Mouse (Mus musculus) CH12.LX (cell line): ENCODE measurements around the gene Sec14l3. TPM values are rescaled to one million over a fixed set of nuclear protein-coding genes. Genes with fewer than 3 reads are reported as not detected.
"Not testable (repeated sequence)": the region's sequence is repeated elsewhere in the genome, so short reads cannot be mapped to it uniquely, and the experiment has no call there.

Source experiments
- DNase-seq: peaks from one replicate; pipeline ENCODE4 v3.0.0-alpha.2; 2013; ENCODE audit errors: extremely low read depth
- H3K27ac ChIP-seq: 2 replicates; pipeline ENCODE4 v1.5.1; 2012; ENCODE audit warnings: low read depth, mild to moderate bottlenecking, control low read depth, moderate library complexity; ENCODE audit not compliant: insufficient read depth
- H3K27me3 ChIP-seq: replicated peaks from 2 replicates; pipeline ENCODE3; 2012; ENCODE audit warnings: inconsistent platforms
- H3K36me3 ChIP-seq, 2 experiments: replicated peaks in 1 of 2; 2 replicates each; pipeline versions ENCODE3 to v1.6.1; 2012; ENCODE audit warnings: inconsistent platforms in 1 of 2, low read length in 1 of 2, mild to moderate bottlenecking in 1 of 2, mixed read lengths in 1 of 2, moderate library complexity in 1 of 2; ENCODE audit not compliant: control insufficient read depth in 1 of 2, insufficient read depth in 1 of 2
- H3K4me1 ChIP-seq, 2 experiments: 2 replicates each; pipeline ENCODE4 v1.6.1; 2012; ENCODE audit warnings: inconsistent platforms in 1 of 2, moderate library complexity in 1 of 2; ENCODE audit not compliant: insufficient read depth in 2 of 2, control insufficient read depth in 1 of 2
- H3K4me2 ChIP-seq: 2 replicates; pipeline ENCODE4 v1.6.1; 2012; ENCODE audit warnings: low read depth, mild to moderate bottlenecking, control low read depth; ENCODE audit not compliant: poor library complexity, insufficient read depth, severe bottlenecking
- H3K4me3 ChIP-seq, 3 experiments: fragments of 150-350 bp in 1 of 3; sonication (generic) in 1 of 3; replicated peaks in 1 of 3; 2 replicates each; pipeline versions ENCODE3 to v1.5.1; 2011 to 2012; ENCODE audit warnings: low read depth in 2 of 3, low read length in 2 of 3, mild to moderate bottlenecking in 2 of 3, moderate library complexity in 2 of 3, control low read depth in 1 of 3, improper control_type of control experiment in 1 of 3, inconsistent platforms in 1 of 3, mixed read lengths in 1 of 3; ENCODE audit not compliant: poor library complexity in 1 of 3
- H3K79me2 ChIP-seq: replicated peaks from 2 replicates; pipeline ENCODE4 v1.6.1; 2012; ENCODE audit warnings: mild to moderate bottlenecking, moderate library complexity; ENCODE audit not compliant: control insufficient read depth, poor library complexity, insufficient read depth, severe bottlenecking; ENCODE audit errors: extremely low read depth
- H3K9ac ChIP-seq: 2 replicates; pipeline ENCODE4 v1.6.1; 2012; ENCODE audit warnings: low read depth, mild to moderate bottlenecking, control low read depth, moderate library complexity; ENCODE audit not compliant: insufficient read depth
- H3K9me3 ChIP-seq: replicated peaks from 2 replicates; pipeline ENCODE3; 2012; ENCODE audit warnings: low read length, inconsistent platforms, mixed read lengths
- HCFC1 ChIP-seq: IDR thresholded peaks from 2 replicates; pipeline ENCODE4 v1.6.1; 2012; ENCODE audit warnings: low read depth, mild to moderate bottlenecking, inconsistent platforms, low read length, improper control_type of control experiment
- JUN ChIP-seq: IDR thresholded peaks from 2 replicates; pipeline ENCODE4 v1.6.1; 2011; ENCODE audit warnings: low read depth, mild to moderate bottlenecking, low read length, improper control_type of control experiment, moderate library complexity; ENCODE audit not compliant: insufficient read depth
- MEF2A ChIP-seq: IDR thresholded peaks from 2 replicates; pipeline ENCODE4 v1.6.1; 2014; ENCODE audit warnings: low read depth, mild to moderate bottlenecking, inconsistent platforms, low read length, improper control_type of control experiment, borderline replicate concordance
- POLR2AphosphoS2 ChIP-seq: IDR thresholded peaks from 2 replicates; pipeline ENCODE4 v1.6.1; 2011; ENCODE audit warnings: low read depth, low read length, improper control_type of control experiment
- TBP ChIP-seq: conservative IDR thresholded peaks from 2 replicates; pipeline ENCODE4 v1.6.1; 2011; ENCODE audit warnings: low read depth, low read length, improper control_type of control experiment
- TCF12 ChIP-seq: IDR thresholded peaks from 2 replicates; pipeline ENCODE4 v1.6.1; 2014; ENCODE audit warnings: low read depth, mild to moderate bottlenecking, inconsistent platforms, low read length, improper control_type of control experiment
- ZKSCAN1 ChIP-seq: IDR thresholded peaks from 2 replicates; pipeline ENCODE4 v1.6.1; 2012; ENCODE audit warnings: low read depth, inconsistent platforms, low read length, improper control_type of control experiment, borderline replicate concordance
- ZMIZ1 ChIP-seq: IDR thresholded peaks from 2 replicates; pipeline ENCODE4 v1.6.1; 2012; ENCODE audit warnings: low read depth, mild to moderate bottlenecking, inconsistent platforms, low read length, improper control_type of control experiment
- ZNF384 ChIP-seq: IDR thresholded peaks from 2 replicates; pipeline ENCODE4 v1.6.1; 2012; ENCODE audit warnings: low read depth, low read length, improper control_type of control experiment, inconsistent platforms
- dilution Hi-C: fragments of 300-500 bp; cut with MboI; formaldehyde crosslinking; loops from 2 replicates; pipeline ENCODE4 v1.14.3; 2020; ENCODE audit warnings: low sequenced_read_pairs; ENCODE audit not compliant: extremely low pct_unique_long_range_greater_than_20kb, extremely low pct_ligation_motif_present
- in situ Hi-C: fragments of 300-500 bp; cut with MboI; formaldehyde crosslinking; loops from 3 replicates; pipeline ENCODE4 v1.14.3; 2019; ENCODE audit warnings: low sequenced_read_pairs, low pct_ligation_motif_present, low pct_unique_long_range_greater_than_20kb, mixed read lengths
- polyA plus RNA-seq: library from polyadenylated mRNA; unstranded; fragments of >175 nt; gene quantifications from 2 replicates; pipeline ENCODE4 v1.2.1, GENCODE M21; 2012; ENCODE audit warnings: low read depth; ENCODE audit not compliant: insufficient read length
- total RNA-seq, 2 experiments: library from RNA; depleted of rRNA; stranded (reverse); fragments of 300-350 nt in 1 of 2; fragments of >200 nt in 1 of 2; gene quantifications; 2 replicates each; pipeline ENCODE4 v1.2.3; 2012 to 2014

Sec14l3 gene
- total and polyA plus RNA-seq, 3 experiments, result not detected

DNA sequence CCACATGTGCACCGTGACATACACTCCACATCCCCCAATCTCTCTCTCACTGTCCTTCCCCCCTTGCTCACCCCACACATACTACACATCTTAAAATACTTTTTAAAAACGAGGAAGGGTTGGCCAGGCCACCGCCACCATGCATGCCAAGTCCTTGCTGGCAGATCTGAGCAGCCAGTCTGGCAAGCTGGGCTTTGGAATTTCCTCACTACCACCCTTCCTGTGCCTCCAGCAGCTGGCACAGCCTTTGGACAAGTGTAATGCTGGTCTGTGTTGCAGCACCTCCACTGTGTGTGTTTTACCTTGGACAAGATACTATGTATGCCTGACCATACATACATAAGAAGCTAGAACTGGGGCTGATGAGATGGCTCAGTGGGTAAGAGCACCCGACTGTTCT lies 48.9 kb downstream of the Sec14l3 start:
- TF ChIP-seq ZMIZ1 (no peak), MEF2A (no peak), TBP (no peak), HCFC1 (no peak), JUN (no peak)
- H3K27ac ChIP-seq, result no peak overlapping the region
- H3K4me1 ChIP-seq, result no peaks in the 10 kb centered on the region
- no peak for DNase-seq
- no peak overlapping the region for H3K9ac ChIP-seq
- no peaks in the 10 kb centered on the region for H3K79me2 ChIP-seq
- H3K9me3 ChIP-seq, result no peaks in the 10 kb centered on the region
- H3K4me3 ChIP-seq, result no peak overlapping the region
- dilution Hi-C loops (no loop called here), in situ Hi-C loops (no loop called here)
- no peak overlapping the region for H3K4me2 ChIP-seq
- peaks cover 46 to 89% of the 10 kb centered on the region in 2 experiments for H3K36me3 ChIP-seq
- no peaks in the 10 kb centered on the region for H3K27me3 ChIP-seq

DNA sequence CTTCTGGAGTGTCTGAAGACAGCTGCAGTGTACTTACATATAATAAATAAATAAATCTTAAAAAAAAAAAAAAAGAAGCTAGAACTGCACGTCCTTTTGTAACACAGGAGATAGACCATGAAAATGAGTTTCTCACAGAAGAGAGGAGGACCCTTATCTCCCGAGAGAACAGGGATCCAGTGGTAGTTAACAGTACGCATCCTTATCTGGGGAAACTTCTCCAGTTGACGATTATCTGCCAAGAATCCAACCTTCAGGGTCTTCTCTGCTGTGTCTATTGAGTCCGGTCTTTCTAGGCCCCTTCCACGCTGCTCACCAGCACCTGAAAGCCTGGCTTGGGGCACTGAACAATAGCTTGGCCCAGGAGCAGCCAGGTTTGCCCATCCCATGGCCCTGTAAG lies 49.3 kb downstream of the Sec14l3 start:
- Histone ChIP-seq H3K9me3 (no peaks in the 10 kb centered on the region), H3K27ac (no peak overlapping the region), H3K4me2 (no peak overlapping the region), H3K4me1 (no peaks in the 10 kb centered on the region), H3K36me3 (peaks cover 41 to 89% of the 10 kb centered on the region in 2 experiments), H3K4me3 (no peak overlapping the region), H3K9ac (no peak overlapping the region), H3K27me3 (no peaks in the 10 kb centered on the region), H3K79me2 (no peaks in the 10 kb centered on the region)
- in situ Hi-C loops (no loop called here), dilution Hi-C loops (no loop called here)
- TF ChIP-seq HCFC1, result no peak
- TF ChIP-seq POLR2AphosphoS2, result no peak
- TF ChIP-seq TCF12, result no peak
- no peak for TF ChIP-seq ZKSCAN1
- no peak for TF ChIP-seq ZNF384
- DNase-seq, result no peak

GRCm38 (mm10) chr11:4114541-4114940 lies 49.9 kb downstream of the Sec14l3 start:
- in situ Hi-C loops, H3K27ac ChIP-seq, DNase-seq, H3K9me3 ChIP-seq, dilution Hi-C loops, H3K9ac ChIP-seq, H3K79me2 ChIP-seq, H3K4me1 ChIP-seq, H3K4me2 ChIP-seq, H3K4me3 ChIP-seq, H3K27me3 ChIP-seq: not testable (repeated sequence)
- peaks cover 36 to 89% of the 10 kb centered on the region in 2 experiments for H3K36me3 ChIP-seq
